Mouse (Mus musculus) myocyte (in vitro differentiated cells): ENCODE measurements at regions not wholly inside any gene's neighbourhood (a gene's known extent, or its start where the extent isn't known, plus 50 kb on each side); places are given as distances from the start of the nearest gene placed in this dataset.

Experiments
- POLR2A ChIP-seq: IDR thresholded peaks from one replicate; pipeline ENCODE4 v1.6.1; 2011; ENCODE audit warnings: low read depth, mild to moderate bottlenecking, control low read depth, moderate library complexity; ENCODE audit not compliant: insufficient read length
- POLR2AphosphoS2 ChIP-seq: IDR thresholded peaks from one replicate; pipeline ENCODE4 v1.6.1; 2011; ENCODE audit warnings: low read depth, control low read depth; ENCODE audit not compliant: insufficient read length
- TCF12 ChIP-seq: IDR thresholded peaks from one replicate; pipeline ENCODE4 v1.6.1; 2011; ENCODE audit warnings: mild to moderate bottlenecking, control low read depth; ENCODE audit not compliant: poor library complexity, insufficient read depth, severe bottlenecking
- USF1 ChIP-seq: IDR thresholded peaks from one replicate; pipeline ENCODE4 v1.6.1; 2011; ENCODE audit warnings: low read depth, mild to moderate bottlenecking, control low read depth, moderate library complexity

DNA sequence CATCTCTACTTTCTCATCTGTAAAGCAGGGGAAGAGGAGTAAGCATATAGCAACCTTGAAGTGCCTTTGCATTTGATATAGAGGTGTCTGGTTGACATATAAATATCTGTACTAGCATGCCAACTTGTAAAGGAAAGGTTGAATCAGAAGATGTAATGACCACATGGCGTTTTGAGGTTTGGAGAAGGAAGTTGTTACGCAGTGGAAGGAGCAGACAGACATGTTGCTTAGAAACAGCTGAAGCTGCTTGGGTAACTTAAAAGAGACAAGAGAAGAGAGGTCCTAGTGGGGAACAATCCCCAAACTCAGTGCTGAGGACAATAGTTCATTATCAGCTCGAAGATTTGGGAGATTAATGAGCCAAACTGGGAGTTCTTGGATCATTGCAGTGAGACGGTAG lies 202.9 kb downstream of the Spry2 start:
- TF ChIP-seq POLR2A (no peak), POLR2AphosphoS2 (no peak), USF1 (no peak), TCF12 (no peak)
